Comparison of ENCODE assay signal across 27 mouse cellular contexts in the genomic region with DNA sequence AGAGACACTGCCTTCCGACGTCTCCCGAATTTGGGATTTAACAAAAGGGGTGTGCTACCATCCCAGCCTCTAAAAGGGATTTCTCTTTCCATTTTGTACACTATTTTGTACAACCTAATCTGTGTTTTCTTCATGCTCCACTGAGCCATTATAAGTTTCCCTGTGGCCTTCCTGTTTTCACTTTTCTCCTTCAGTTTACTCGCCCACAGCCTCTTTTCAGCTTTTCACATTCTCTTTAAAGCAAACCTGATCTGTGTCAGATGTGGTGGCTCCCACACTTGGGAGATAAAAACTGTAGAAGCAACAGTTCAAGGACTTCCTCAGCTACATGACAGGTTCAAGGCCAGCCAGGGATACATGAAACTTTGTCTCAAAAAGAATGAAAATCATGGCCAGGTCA. TPM values are rescaled to one million over a fixed set of nuclear protein-coding genes. Genes with fewer than 3 reads are reported as not detected.
DNase-seq lines count a peak whose midpoint lies in the region; ATAC-seq and TF ChIP-seq lines count a peak whose summit lies in the region.
"Had no signal": no experiment of that assay in that cellular context is flagged by ENCODE, and none has a peak within 500 bp of the region (broad histone marks: within the 10 kb centered on the region; RNA-seq: fewer than 3 reads in every experiment).

No protein-coding gene starts in this region.

- H3K9ac ChIP-seq in heart, embryonic 13.5 days: peak overlapping the region; percentile 41
- no peak overlapping the region for H3K9ac ChIP-seq in heart, adult 2 months (ENCODE audit: low read depth, low read length)
- H3K9ac ChIP-seq in lung, postnatal 0 days (replicated peaks; ENCODE audit: low read depth): no peak overlapping the region
- no peak overlapping the region for H3K9ac ChIP-seq in hindbrain, embryonic 14.5 days
- H3K9ac ChIP-seq: midbrain, embryonic 15.5 days; neural tube, embryonic 12.5 days had no signal

- peaks cover 16% of the 10 kb centered on the region for H3K36me3 ChIP-seq in heart, embryonic 13.5 days
- peaks cover 16% of the 10 kb centered on the region for H3K36me3 ChIP-seq in heart, adult 2 months (ENCODE audit: control insufficient read depth, insufficient read depth, low read length)
- H3K36me3 ChIP-seq in lung, postnatal 0 days (ENCODE audit: insufficient read depth, low read length): no peaks in the 10 kb centered on the region
- 0 out of 2 replicates have a peak, but pooled peaks cover 1% of the 10 kb centered on the region for H3K36me3 ChIP-seq in splenic B cell, adult 2 months (ENCODE audit: control insufficient read depth, insufficient read depth, low read length, poor library complexity, severe bottlenecking)
- H3K36me3 ChIP-seq in hindbrain, embryonic 14.5 days (replicated peaks; ENCODE audit: control insufficient read depth, insufficient read depth): peaks cover 7% of the 10 kb centered on the region
- H3K36me3 ChIP-seq: midbrain, embryonic 15.5 days had no signal

- no peak for TF ChIP-seq POLR2A in heart, adult 2 months (IDR thresholded peaks at IDR 0.05; ENCODE audit: insufficient read depth, low read depth, low read length)
- no peak for TF ChIP-seq POLR2A in bone marrow macrophage, adult 2 months (IDR thresholded peaks at IDR 0.05; ENCODE audit: borderline replicate concordance, low read depth, low read length)

- no peaks in the 10 kb centered on the region for H3K9me3 ChIP-seq in heart, embryonic 13.5 days
- H3K9me3 ChIP-seq in lung, postnatal 0 days (ENCODE audit: low read length): no peaks in the 10 kb centered on the region
- H3K9me3 ChIP-seq in hindbrain, embryonic 14.5 days (ENCODE audit: control insufficient read depth, low read length): no peaks in the 10 kb centered on the region
- H3K9me3 ChIP-seq: embryonic facial prominence, embryonic 10.5 days; megakaryocyte, embryonic 14.5 days; midbrain, embryonic 15.5 days; neural tube, embryonic 12.5 days had no signal

- DNase-seq in heart, adult 2 months: no peak
- DNase-seq in lung, postnatal 0 days (ENCODE audit: low spot score): no peak
- no peak for DNase-seq in lung, postnatal 36 days
- peak; percentile 24 for DNase-seq in splenic B cell, adult 2 months (ENCODE audit: low read depth, low spot score)
- no peak for DNase-seq in hindbrain, embryonic 14.5 days (ENCODE audit: low spot score)
- DNase-seq: adrenal gland, adult 2 months; cerebellum, adult 11-12 months; cerebellum, postnatal 10 days; gastrocnemius, postnatal 36 days; left cerebral cortex, postnatal 4 days; lung, adult 18-20 months; lung, postnatal 14 days; right cerebral cortex, postnatal 4 days; thymus, adult 2 months had no signal

- TF ChIP-seq EP300 in heart, adult 2 months (IDR thresholded peaks at IDR 0.05; ENCODE audit: insufficient read depth, low read depth, low read length): no peak
- TF ChIP-seq EP300 in lung, postnatal 0 days (IDR thresholded peaks at IDR 0.05): no peak

- peaks cover 30% of the 10 kb centered on the region for H3K4me1 ChIP-seq in heart, embryonic 13.5 days
- H3K4me1 ChIP-seq in heart, adult 2 months (ENCODE audit: control insufficient read depth, insufficient read depth, low read length): peaks cover 11% of the 10 kb centered on the region
- peaks cover 9% of the 10 kb centered on the region; the same call in 1 of the 2 replicates for H3K4me1 ChIP-seq in lung, postnatal 0 days (ENCODE audit: insufficient read depth, low read depth, low read length)
- H3K4me1 ChIP-seq in bone marrow macrophage, adult 2 months (ENCODE audit: control insufficient read depth, insufficient read depth, low read length): peaks cover 42% of the 10 kb centered on the region
- H3K4me1 ChIP-seq in hindbrain, embryonic 14.5 days (replicated peaks; ENCODE audit: control insufficient read depth, insufficient read depth, low read length): peaks cover 25% of the 10 kb centered on the region

- H3K27ac ChIP-seq in heart, embryonic 13.5 days (replicated peaks): no peak overlapping the region
- no peak overlapping the region for H3K27ac ChIP-seq in heart, adult 2 months
- peak overlapping the region; percentile 34; the same call in 1 of the 2 replicates for H3K27ac ChIP-seq in lung, postnatal 0 days (ENCODE audit: low read length)
- peak overlapping the region; percentile 86 for H3K27ac ChIP-seq in bone marrow macrophage, adult 2 months (ENCODE audit: insufficient read depth, low read depth, low read length)
- no peak overlapping the region for H3K27ac ChIP-seq in hindbrain, embryonic 14.5 days
- H3K27ac ChIP-seq: embryonic facial prominence, embryonic 10.5 days; kidney, postnatal 0 days; left cerebral cortex, adult 2 months; midbrain, embryonic 15.5 days; neural tube, embryonic 12.5 days; stomach, postnatal 0 days had no signal

- no peak for TF ChIP-seq CTCF in heart, adult 2 months (IDR thresholded peaks at IDR 0.05)
- TF ChIP-seq CTCF in lung, postnatal 0 days (IDR thresholded peaks at IDR 0.05): no peak
- no peak for TF ChIP-seq CTCF in bone marrow macrophage, adult 2 months (IDR thresholded peaks at IDR 0.05; ENCODE audit: low read depth, low read length)

- H3K79me2 ChIP-seq in heart, adult 2 months (replicated peaks; ENCODE audit: control insufficient read depth, insufficient read depth, low read length): peaks cover 13% of the 10 kb centered on the region

- 90% methylated on average over 4 of the region's 4 CpGs for WGBS in heart, embryonic 13.5 days
- WGBS in heart, adult 2 months: 77% methylated on average over 4 of the region's 4 CpGs
- WGBS in lung, postnatal 0 days: 93% methylated on average over 4 of the region's 4 CpGs
- WGBS in hindbrain, embryonic 14.5 days: 84% methylated on average over 4 of the region's 4 CpGs

- no peak overlapping the region for H3K4me3 ChIP-seq in heart, embryonic 13.5 days
- H3K4me3 ChIP-seq in heart, adult 2 months: no peak overlapping the region
- no peak overlapping the region for H3K4me3 ChIP-seq in lung, postnatal 0 days (ENCODE audit: low read depth, low read length)
- H3K4me3 ChIP-seq in bone marrow macrophage, adult 2 months (ENCODE audit: insufficient read depth, low read length): peak overlapping the region; percentile 11
- H3K4me3 ChIP-seq in hindbrain, embryonic 14.5 days (replicated peaks; ENCODE audit: low read length): no peak overlapping the region
- H3K4me3 ChIP-seq: embryonic facial prominence, embryonic 10.5 days; left cerebral cortex, adult 2 months; megakaryocyte, embryonic 14.5 days; midbrain, embryonic 15.5 days; neural tube, embryonic 12.5 days had no signal

- no peak for ATAC-seq in heart, embryonic 13.5 days (ENCODE audit: extremely low read depth, insufficient number of reproducible peaks, low FRiP score, low TSS enrichment)
- ATAC-seq in lung, postnatal 0 days: no peak
- no peak for ATAC-seq in hindbrain, embryonic 14.5 days (ENCODE audit: low FRiP score)
- ATAC-seq: forebrain, embryonic 16.5 days; hindbrain, embryonic 16.5 days; intestine, postnatal 0 days; midbrain, embryonic 15.5 days; Patski had no signal

- no peaks in the 10 kb centered on the region for H3K27me3 ChIP-seq in heart, embryonic 13.5 days (replicated peaks)
- H3K27me3 ChIP-seq in heart, adult 2 months (ENCODE audit: control insufficient read depth, insufficient read depth, low read length): no peaks in the 10 kb centered on the region
- no peaks in the 10 kb centered on the region for H3K27me3 ChIP-seq in lung, postnatal 0 days (replicated peaks; ENCODE audit: insufficient read depth, low read length)
- no peaks in the 10 kb centered on the region for H3K27me3 ChIP-seq in splenic B cell, adult 2 months (ENCODE audit: control insufficient read depth, insufficient read depth, low read length, poor library complexity, severe bottlenecking)
- no peaks in the 10 kb centered on the region for H3K27me3 ChIP-seq in hindbrain, embryonic 14.5 days (ENCODE audit: control insufficient read depth, insufficient read depth, low read length)
- H3K27me3 ChIP-seq: megakaryocyte, embryonic 14.5 days; midbrain, embryonic 15.5 days; neural tube, embryonic 12.5 days; Patski had no signal

- no peak overlapping the region for H3K4me2 ChIP-seq in heart, embryonic 13.5 days
- H3K4me2 ChIP-seq in lung, postnatal 0 days (replicated peaks; ENCODE audit: low read depth, low read length): no peak overlapping the region
- H3K4me2 ChIP-seq in hindbrain, embryonic 14.5 days (replicated peaks): no peak overlapping the region
- H3K4me2 ChIP-seq: midbrain, embryonic 15.5 days had no signal

- intact Hi-C loops in heart, adult 2 months (cut with DNase I): loop anchor here (5.0 kb wide), 1 partner anchor 105 kb away; a partner anchor contains a TSS

RNA-seq across cellular contexts. Expression of a gene that starts 2.5 kb away (rescaled TPM):
- 15.2 and 15.8 TPM in 2 replicates for polyA plus RNA-seq in heart, embryonic 13.5 days (2015; fragmentation: Nextera tagmentation; extraction: Ambion mirVana)
- total RNA-seq in heart, adult 2 months (2021): 10 to 100 TPM; 15.7 to 15.8 TPM
- polyA plus RNA-seq in heart, adult 2 months (2012; rRNA removed): 12.1 and 21.7 TPM in 2 replicates
- 7.9 and 9.4 TPM in 2 replicates for polyA plus RNA-seq in lung, postnatal 0 days (2015; fragmentation: Nextera tagmentation; extraction: Ambion mirVana)
- 71.9 and 78.6 TPM in 2 replicates for polyA plus RNA-seq in bone marrow macrophage, adult 2 months (2012; ENCODE audit: insufficient read depth, insufficient read length, missing spikeins)
- 33.8 and 36.1 TPM in 2 replicates for polyA plus RNA-seq in hindbrain, embryonic 14.5 days (2014; fragmentation: Nextera tagmentation; extraction: Ambion mirVana)

Comparison
In these comparisons a context has a peak if more than half of its experiments do, and no peak if none do; other contexts are left out.
1. H3K27ac ChIP-seq: peak in lung, postnatal 0 days (single experiment) and bone marrow macrophage, adult 2 months (single experiment); none in heart, embryonic 13.5 days (single experiment), heart, adult 2 months (single experiment) and hindbrain, embryonic 14.5 days (single experiment).